Mouse (Mus musculus): ENCODE results near the gene Trim80. TPM values are rescaled to one million over a fixed set of nuclear protein-coding genes. Genes with fewer than 3 reads are reported as not detected.

The Trim80 gene
- not detected for polyA plus RNA-seq (2014; fragmentation: Illumina TruSeq; extraction: RNeasy Lipid Tissue Mini Kit (QIAGEN cat#74804); ENCODE audit: insufficient read depth, low read depth, low replicate concordance)

GRCm38 (mm10) chr11:115439906-115440595 is at the start of gene Trim80:
Gene Trim80 (plus strand): TSS chr11:115440545.

GRCm38 (mm10) chr11:115403338-115404124 is 36.8 kb upstream of the Trim80 start, which contains the start of gene Mrpl58:
Gene Mrpl58 (plus strand): TSS chr11:115403752.

GRCm38 (mm10) chr11:115419531-115420237 is 20.7 kb upstream of the Trim80 start, which contains the start of the genes Atp5h and Kctd2:
Gene Atp5h (minus strand): TSS chr11:115419962.
Gene Kctd2 (plus strand): TSS chr11:115420128.

GRCm38 (mm10) chr11:115462243-115462891 is 22.0 kb downstream of the Trim80 start, which contains the start of gene Slc16a5:
Gene Slc16a5 (plus strand): TSS chr11:115462474.

GRCm38 (mm10) chr11:115475025-115475757 is 34.8 kb downstream of the Trim80 start, which contains the start of gene Armc7:
Gene Armc7 (plus strand): TSS chr11:115475667.

GRCm38 (mm10) chr11:115491356-115492083 is 51.2 kb downstream of the Trim80 start, which contains the start of gene Nt5c:
Gene Nt5c (minus strand): TSS chr11:115491862.

Other genes with a start within 250 kb of the Trim80 start
- 0.39 TPM for gene Grin2c, start 173.3 kb upstream of the Trim80 start, polyA plus RNA-seq (2014; fragmentation: Illumina TruSeq; extraction: RNeasy Lipid Tissue Mini Kit (QIAGEN cat#74804); ENCODE audit: insufficient read depth, low read depth, low replicate concordance)
- gene Fdxr, start 163.5 kb upstream of the Trim80 start, polyA plus RNA-seq (2014; fragmentation: Illumina TruSeq; extraction: RNeasy Lipid Tissue Mini Kit (QIAGEN cat#74804); ENCODE audit: insufficient read depth, low read depth, low replicate concordance) = 6.9 TPM
- gene Fads6, start 142.9 kb upstream of the Trim80 start, polyA plus RNA-seq (2014; fragmentation: Illumina TruSeq; extraction: RNeasy Lipid Tissue Mini Kit (QIAGEN cat#74804); ENCODE audit: insufficient read depth, low read depth, low replicate concordance) = 0.99 TPM
- not detected for gene Otop2, start 133.4 kb upstream of the Trim80 start, polyA plus RNA-seq (2014; fragmentation: Illumina TruSeq; extraction: RNeasy Lipid Tissue Mini Kit (QIAGEN cat#74804); ENCODE audit: insufficient read depth, low read depth, low replicate concordance)
- gene Ush1g, start 118.5 kb upstream of the Trim80 start, polyA plus RNA-seq (2014; fragmentation: Illumina TruSeq; extraction: RNeasy Lipid Tissue Mini Kit (QIAGEN cat#74804); ENCODE audit: insufficient read depth, low read depth, low replicate concordance) = not detected
- not detected for gene Otop3, start 105.8 kb upstream of the Trim80 start, polyA plus RNA-seq (2014; fragmentation: Illumina TruSeq; extraction: RNeasy Lipid Tissue Mini Kit (QIAGEN cat#74804); ENCODE audit: insufficient read depth, low read depth, low replicate concordance)
- gene Hid1, start 72.8 kb upstream of the Trim80 start, polyA plus RNA-seq (2014; fragmentation: Illumina TruSeq; extraction: RNeasy Lipid Tissue Mini Kit (QIAGEN cat#74804); ENCODE audit: insufficient read depth, low read depth, low replicate concordance) = 11.8 TPM
- gene Cdr2l, start 58.6 kb upstream of the Trim80 start, polyA plus RNA-seq (2014; fragmentation: Illumina TruSeq; extraction: RNeasy Lipid Tissue Mini Kit (QIAGEN cat#74804); ENCODE audit: insufficient read depth, low read depth, low replicate concordance) = 7.4 TPM
- 89.2 TPM for gene Mrpl58, start 36.8 kb upstream of the Trim80 start, polyA plus RNA-seq (2014; fragmentation: Illumina TruSeq; extraction: RNeasy Lipid Tissue Mini Kit (QIAGEN cat#74804); ENCODE audit: insufficient read depth, low read depth, low replicate concordance)
- gene Atp5h, start 20.6 kb upstream of the Trim80 start, polyA plus RNA-seq (2014; fragmentation: Illumina TruSeq; extraction: RNeasy Lipid Tissue Mini Kit (QIAGEN cat#74804); ENCODE audit: insufficient read depth, low read depth, low replicate concordance) = 582 TPM
- gene Kctd2, start 20.4 kb upstream of the Trim80 start, polyA plus RNA-seq (2014; fragmentation: Illumina TruSeq; extraction: RNeasy Lipid Tissue Mini Kit (QIAGEN cat#74804); ENCODE audit: insufficient read depth, low read depth, low replicate concordance) = 47.3 TPM
- gene Slc16a5, start 21.9 kb downstream of the Trim80 start, polyA plus RNA-seq (2014; fragmentation: Illumina TruSeq; extraction: RNeasy Lipid Tissue Mini Kit (QIAGEN cat#74804); ENCODE audit: insufficient read depth, low read depth, low replicate concordance) = 0.43 TPM
- gene Armc7, start 35.1 kb downstream of the Trim80 start, polyA plus RNA-seq (2014; fragmentation: Illumina TruSeq; extraction: RNeasy Lipid Tissue Mini Kit (QIAGEN cat#74804); ENCODE audit: insufficient read depth, low read depth, low replicate concordance) = 5.3 TPM
- gene Nt5c, start 51.3 kb downstream of the Trim80 start, polyA plus RNA-seq (2014; fragmentation: Illumina TruSeq; extraction: RNeasy Lipid Tissue Mini Kit (QIAGEN cat#74804); ENCODE audit: insufficient read depth, low read depth, low replicate concordance) = 76.7 TPM
- gene Jpt1, start 73.8 kb downstream of the Trim80 start, polyA plus RNA-seq (2014; fragmentation: Illumina TruSeq; extraction: RNeasy Lipid Tissue Mini Kit (QIAGEN cat#74804); ENCODE audit: insufficient read depth, low read depth, low replicate concordance) = 84.1 TPM
- 241 TPM for gene Sumo2, start 95.7 kb downstream of the Trim80 start, polyA plus RNA-seq (2014; fragmentation: Illumina TruSeq; extraction: RNeasy Lipid Tissue Mini Kit (QIAGEN cat#74804); ENCODE audit: insufficient read depth, low read depth, low replicate concordance)
- gene Nup85, start 123.9 kb downstream of the Trim80 start, polyA plus RNA-seq (2014; fragmentation: Illumina TruSeq; extraction: RNeasy Lipid Tissue Mini Kit (QIAGEN cat#74804); ENCODE audit: insufficient read depth, low read depth, low replicate concordance) = 43.6 TPM
- 38.3 TPM for gene Mrps7, start 163.4 kb downstream of the Trim80 start, polyA plus RNA-seq (2014; fragmentation: Illumina TruSeq; extraction: RNeasy Lipid Tissue Mini Kit (QIAGEN cat#74804); ENCODE audit: insufficient read depth, low read depth, low replicate concordance)
- 8.4 TPM for gene Gga3, start 163.5 kb downstream of the Trim80 start, polyA plus RNA-seq (2014; fragmentation: Illumina TruSeq; extraction: RNeasy Lipid Tissue Mini Kit (QIAGEN cat#74804); ENCODE audit: insufficient read depth, low read depth, low replicate concordance)
- 52.6 TPM for gene Mif4gd, start 172.4 kb downstream of the Trim80 start, polyA plus RNA-seq (2014; fragmentation: Illumina TruSeq; extraction: RNeasy Lipid Tissue Mini Kit (QIAGEN cat#74804); ENCODE audit: insufficient read depth, low read depth, low replicate concordance)
- 19.5 TPM for gene Slc25a19, start 187.8 kb downstream of the Trim80 start, polyA plus RNA-seq (2014; fragmentation: Illumina TruSeq; extraction: RNeasy Lipid Tissue Mini Kit (QIAGEN cat#74804); ENCODE audit: insufficient read depth, low read depth, low replicate concordance)

Measured in lung, adult 10 weeks (tissue).